Mouse (Mus musculus) spleen, postnatal 36 days (tissue): ENCODE data around the gene Cldn15.
"Not testable (repeated sequence)": the region's sequence is repeated elsewhere in the genome, so short reads cannot be mapped to it uniquely, and the experiment has no call there.

Experiments
- DNase-seq, 2 experiments: peaks; one replicate each; pipeline ENCODE4 v3.0.0; 2022; ENCODE audit warnings: low spot score in 2 of 2, mixed read lengths in 1 of 2

Cldn15 gene

GRCm38 (mm10) chr5:136966331-136966730, at the start of gene Cldn15:
Cldn15 (plus strand) TSS chr5:136966616.
- no peak for DNase-seq

DNA sequence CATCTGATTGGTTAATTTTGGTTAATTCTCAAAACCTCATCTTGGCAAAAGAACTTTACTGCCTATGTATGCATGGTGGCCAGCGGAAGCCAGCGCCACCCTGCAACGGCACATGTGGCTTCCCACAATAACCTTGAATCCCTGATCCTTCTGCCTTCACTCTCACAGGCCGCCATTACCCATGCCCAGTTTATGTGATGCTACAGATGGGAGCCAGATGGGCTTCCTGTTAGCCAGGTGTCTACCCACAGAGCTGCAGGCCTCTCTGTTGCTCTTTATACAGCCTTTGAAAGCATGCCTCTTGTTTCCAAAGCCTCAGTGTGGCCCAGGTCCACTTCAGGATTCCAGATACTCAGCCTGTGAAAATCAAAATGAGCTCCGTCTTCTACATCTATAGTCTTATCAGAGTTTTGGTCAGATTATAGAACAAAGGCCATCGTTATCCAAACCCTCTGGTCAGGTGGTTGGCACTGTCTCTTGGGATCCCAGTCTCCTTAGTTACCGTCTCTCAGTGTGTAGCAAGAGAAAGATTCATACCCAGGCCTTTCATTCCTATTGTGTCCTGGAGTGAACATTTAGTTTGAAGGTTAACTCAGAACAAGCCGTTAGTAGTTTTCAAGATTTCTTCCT, 48.7 kb upstream of the Cldn15 start:
- no peak for DNase-seq

GRCm38 (mm10) chr5:136918655-136919472, 47.6 kb upstream of the Cldn15 start:
- peak; percentile 80 to 81 for DNase-seq

DNA sequence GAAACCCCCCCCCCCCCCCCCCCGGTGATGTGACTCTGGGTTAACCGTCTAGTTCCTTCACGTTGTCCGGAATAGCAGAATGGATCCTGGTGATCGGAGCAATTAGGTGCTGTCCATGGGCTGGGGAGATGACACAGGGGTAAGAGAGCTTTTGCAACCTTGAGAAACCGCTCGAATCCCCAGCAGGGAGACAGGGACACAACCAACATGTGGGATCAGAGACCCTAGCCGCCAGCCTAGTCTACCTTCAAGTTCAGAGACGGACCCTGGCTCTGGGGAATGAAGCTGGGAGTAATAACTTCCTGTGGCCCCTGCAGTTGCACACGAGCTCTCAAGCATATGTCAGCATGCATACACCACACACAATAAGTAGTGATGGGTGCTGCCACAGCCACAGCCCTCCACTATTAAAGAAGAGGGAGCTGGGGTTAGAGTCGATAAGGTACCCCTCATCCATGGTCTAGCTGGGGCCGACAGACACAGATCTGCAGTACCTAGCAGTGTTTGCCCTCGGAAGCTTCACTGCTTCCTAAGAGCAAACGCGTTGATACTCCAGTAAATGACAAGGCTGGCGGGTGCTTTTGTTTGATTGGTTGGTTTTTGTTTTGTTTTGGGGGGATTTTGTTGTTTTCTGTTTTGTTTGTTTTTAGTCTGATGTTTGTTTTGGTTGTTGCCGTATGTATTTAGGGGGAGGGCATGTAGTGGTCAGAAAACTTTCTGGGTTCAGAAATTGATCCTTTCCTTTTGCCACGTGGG, 46.7 kb upstream of the Cldn15 start:
- peak in 1 of 2 experiments; percentile 8 for DNase-seq

GRCm38 (mm10) chr5:136922830-136923229, 43.6 kb upstream of the Cldn15 start:
- DNase-seq = no peak

GRCm38 (mm10) chr5:136923751-136924478, 42.5 kb upstream of the Cldn15 start:
- no peak for DNase-seq

GRCm38 (mm10) chr5:136929073-136929472, 37.3 kb upstream of the Cldn15 start:
- DNase-seq = peak; percentile 60 to 68

DNA sequence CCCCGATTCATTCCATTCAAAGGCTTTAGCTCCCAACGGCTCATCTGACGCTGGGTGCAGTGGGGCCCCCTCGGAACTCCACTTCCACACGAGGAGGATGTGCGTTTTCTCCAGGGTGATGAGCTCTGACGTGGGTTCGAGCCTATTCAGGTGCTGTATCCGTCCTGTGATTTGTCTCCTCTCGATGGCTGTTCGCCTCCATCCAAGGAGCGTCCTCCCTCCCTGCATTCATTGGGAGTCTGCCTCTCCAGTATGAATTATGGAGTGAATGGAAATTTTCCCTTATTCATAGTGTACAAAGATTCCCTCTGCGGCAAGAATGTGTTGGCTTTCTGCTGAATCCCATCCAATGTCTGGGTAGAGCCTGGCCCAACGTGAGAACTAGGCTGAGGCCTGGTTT, 34.5 kb upstream of the Cldn15 start:
- DNase-seq = no peak

DNA sequence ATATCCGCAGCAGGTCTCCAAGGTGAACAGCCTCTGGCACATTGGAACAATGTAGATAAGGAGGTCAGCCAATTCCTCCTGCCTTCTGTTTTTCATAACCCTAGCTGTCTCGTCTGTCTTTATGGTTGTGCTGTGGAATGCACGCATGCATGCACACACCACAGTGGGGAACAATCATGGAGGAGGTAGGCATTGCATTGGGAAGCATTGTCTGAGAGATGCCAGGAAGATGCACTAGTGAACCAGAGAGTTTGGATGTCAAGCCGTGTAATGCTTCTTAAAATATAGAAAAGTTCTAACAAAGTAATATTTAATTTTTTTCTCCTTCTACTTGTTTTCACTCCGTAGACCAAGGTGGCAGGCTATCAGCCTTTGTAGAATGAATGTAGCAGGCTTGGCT, 33.5 kb upstream of the Cldn15 start:
- DNase-seq = no peak

DNA sequence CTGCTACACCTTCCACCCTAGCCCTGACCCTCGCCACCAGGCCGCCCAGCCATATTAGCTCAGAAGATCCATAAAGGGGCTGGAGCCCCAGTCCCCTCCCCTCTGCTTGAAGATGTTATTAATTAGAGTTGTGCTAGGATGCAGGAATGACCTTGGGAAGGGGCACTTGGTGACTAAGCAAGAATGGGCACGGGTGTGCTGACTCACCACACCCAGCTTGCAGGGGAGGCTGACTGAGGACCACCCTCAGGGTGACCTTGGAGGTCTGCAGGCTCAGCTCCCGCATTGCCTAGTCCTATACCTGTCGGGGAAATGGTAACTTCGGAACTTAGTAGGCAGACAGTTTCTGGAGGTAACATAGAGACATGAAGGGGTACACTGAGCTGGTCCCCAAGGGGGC, 32.5 kb upstream of the Cldn15 start:
- DNase-seq = no peak

DNA sequence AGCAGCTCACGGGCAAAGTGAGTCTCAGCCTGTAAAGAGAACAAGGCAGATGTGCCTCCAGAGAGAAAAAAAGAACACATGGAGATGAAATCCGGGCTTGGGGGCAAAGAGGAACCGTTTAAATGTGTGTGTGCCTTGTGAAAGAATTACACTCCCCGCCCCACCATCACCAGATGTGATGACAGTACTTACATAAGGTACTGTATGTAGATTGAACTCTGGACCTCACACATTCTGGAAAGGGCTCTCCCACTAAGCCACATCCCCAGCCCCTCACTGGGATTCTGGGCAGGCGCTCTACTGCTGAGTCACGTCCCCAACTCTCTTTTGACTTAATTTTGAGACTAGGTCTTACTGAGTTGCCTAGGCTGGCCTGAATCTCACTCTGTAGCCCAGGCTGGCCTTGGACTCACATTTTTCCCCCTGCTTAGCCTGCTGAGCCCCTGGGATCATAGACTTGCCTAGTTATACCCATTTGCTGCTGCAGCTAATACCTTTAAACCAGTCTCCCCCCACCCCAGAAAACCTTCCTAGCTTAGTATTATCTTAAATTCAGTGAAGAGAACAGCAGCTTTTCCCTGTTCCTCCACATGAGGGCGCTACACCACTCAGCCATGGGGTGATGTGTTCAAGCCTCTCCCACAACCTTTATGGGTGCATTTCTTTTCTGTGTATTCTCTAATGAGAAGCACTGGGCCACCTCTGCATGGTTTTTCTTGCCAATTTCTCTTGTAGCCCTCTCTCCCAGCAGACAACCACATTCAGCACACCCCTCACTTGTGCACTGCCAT, 30.3 kb upstream of the Cldn15 start:
- no peak for DNase-seq

- no peak for DNase-seq
Measured at GRCm38 (mm10) chr5:136936750-136937149, 29.7 kb upstream of the Cldn15 start.

GRCm38 (mm10) chr5:136937621-136938020, 28.8 kb upstream of the Cldn15 start:
- DNase-seq = no peak

GRCm38 (mm10) chr5:136939284-136939683, 27.1 kb upstream of the Cldn15 start:
- DNase-seq = no peak

DNA sequence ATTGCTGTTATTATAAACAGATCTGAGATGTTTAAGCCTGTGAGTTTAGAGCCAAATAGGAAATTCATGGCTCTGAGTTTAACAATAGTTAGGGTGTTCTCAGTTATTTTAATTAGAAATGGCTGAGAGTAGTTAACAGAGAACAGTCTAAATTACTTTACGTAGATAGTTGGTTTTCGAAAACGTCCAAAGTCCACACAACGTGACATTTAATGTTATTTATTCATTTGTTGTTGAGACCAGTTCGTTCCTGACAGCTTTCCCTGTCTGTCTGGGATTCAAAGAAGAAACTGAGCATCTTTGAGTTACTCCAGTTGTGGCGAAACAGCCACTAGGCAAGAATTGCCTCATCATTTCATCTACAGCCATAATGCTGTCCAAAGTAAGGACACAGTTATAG, 26.4 kb upstream of the Cldn15 start:
- DNase-seq = not testable (repeated sequence)

DNA sequence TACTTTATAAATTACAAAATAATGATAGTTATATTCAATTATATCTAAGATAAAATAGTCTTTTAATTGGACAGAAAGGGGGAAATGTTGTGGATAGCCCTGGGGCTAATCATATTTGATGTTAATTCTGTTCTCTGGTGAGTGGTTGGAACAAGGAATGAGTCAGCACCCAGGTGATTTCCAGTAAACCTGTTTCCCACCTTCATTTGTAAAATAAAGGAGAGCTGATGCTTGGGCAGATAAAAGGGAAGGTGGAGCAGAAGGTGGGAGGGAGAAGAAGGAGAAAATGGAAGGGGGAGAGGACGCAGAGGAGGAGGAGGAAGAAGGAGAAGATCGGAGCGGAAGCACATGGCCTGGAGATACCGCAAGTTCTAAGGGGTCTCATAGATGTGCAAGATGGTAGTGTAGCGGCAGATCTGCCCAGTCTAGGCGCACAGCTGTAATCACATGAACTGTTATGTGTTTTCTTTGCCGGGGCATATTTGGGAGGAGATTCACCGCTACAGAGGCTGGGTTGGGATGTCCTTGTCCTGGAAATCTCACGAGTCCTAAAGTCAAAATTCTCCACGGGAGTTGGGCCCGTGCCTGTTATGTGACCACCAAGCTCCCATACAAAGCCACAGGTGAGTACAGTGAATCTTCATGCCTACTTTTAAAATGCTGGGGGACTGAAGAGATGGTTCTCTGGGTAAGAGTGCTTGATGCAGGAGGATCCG, 25.4 kb upstream of the Cldn15 start:
- no peak for DNase-seq

- DNase-seq = no peak
Measured at GRCm38 (mm10) chr5:136942781-136943180, 23.6 kb upstream of the Cldn15 start.

- no peak for DNase-seq
Measured at GRCm38 (mm10) chr5:136943382-136943781, 23.0 kb upstream of the Cldn15 start.

DNA sequence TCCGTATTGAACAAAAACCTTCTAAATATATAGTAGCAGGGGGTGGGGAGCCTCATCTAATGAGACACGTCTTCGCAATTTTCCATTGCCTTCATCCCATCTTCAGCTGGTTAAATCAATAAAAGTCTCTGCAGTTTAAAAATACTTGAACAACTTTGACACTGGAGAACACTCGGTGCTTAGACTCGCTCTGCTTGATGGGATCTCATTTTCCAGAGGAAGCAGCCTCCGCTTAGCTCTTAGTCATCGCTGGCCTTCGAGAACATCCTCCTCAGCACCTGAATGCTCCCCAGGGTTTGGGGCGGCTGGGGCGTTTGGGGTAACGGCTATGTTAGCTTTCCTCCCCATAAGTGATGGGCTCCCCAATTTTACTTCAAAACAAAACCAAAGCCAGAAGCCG, 21.3 kb upstream of the Cldn15 start:
- no peak for DNase-seq

DNA sequence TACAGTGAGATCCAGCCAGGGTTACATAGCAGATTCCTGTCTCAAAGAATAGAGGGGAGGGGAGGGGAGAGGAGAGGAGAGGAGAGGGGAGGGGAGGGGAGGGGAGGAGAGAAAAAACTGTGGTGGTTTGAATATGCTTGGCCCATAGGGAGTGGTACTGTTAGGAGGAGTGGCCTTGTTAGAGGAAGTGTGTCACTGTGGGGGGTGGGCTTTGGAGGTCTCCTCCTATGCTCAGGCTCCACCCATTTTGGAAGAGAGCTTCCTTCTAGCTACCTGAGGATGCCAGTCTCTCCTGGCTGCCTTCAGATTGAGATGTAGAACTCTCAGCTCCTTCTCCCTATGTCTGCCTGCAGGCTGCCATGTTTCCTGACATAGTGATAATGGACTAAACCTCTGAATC, 18.5 kb upstream of the Cldn15 start:
- no peak for DNase-seq
